Comparison of ENCODE assay signal across 8 mouse cellular contexts in the genomic region with DNA sequence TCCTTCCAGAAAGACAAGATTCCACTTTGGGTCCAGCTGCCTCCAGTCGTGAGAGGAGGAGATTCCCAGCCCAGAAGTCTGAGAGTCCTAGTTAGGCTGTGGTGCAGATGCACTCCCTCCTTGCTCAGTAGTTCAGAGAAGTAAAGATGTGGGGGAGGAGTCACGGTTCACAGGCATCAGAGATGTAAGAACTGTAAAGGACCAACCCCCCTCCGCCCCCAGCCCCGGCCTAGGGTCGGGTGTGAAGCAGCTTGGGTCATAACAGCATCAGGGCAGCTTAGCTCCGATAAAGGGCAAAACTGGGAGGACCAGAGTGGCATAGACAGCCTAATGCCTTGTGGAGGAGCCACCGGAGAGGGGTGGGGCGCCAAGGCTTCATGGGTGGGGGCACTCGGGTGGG. TPM values are rescaled to one million over a fixed set of nuclear protein-coding genes. Genes with fewer than 3 reads are reported as not detected.
DNase-seq lines count a peak whose midpoint lies in the region; ATAC-seq and TF ChIP-seq lines count a peak whose summit lies in the region.

No protein-coding gene starts in this region.

- H3K36me3 ChIP-seq in thymus, adult 2 months (ENCODE audit: control insufficient read depth, insufficient read depth, low read length) = no peaks in the 10 kb centered on the region
- peaks cover 18% of the 10 kb centered on the region for H3K36me3 ChIP-seq in forebrain, embryonic 12.5 days (replicated peaks)
- H3K36me3 ChIP-seq in neural tube, embryonic 12.5 days = peaks cover 9% of the 10 kb centered on the region

- H3K27ac ChIP-seq in thymus, adult 2 months (ENCODE audit: control insufficient read depth, insufficient read depth, low read length) = no peak overlapping the region
- H3K27ac ChIP-seq in forebrain, embryonic 12.5 days = no peak overlapping the region
- no peak overlapping the region for H3K27ac ChIP-seq in neural tube, embryonic 12.5 days

- peak overlapping the region; percentile 63 for H3K4me3 ChIP-seq in thymus, adult 2 months (ENCODE audit: control insufficient read depth, insufficient read depth, low read length)
- H3K4me3 ChIP-seq in forebrain, embryonic 12.5 days (replicated peaks) = peak overlapping the region; percentile 43
- peak overlapping the region; percentile 34 for H3K4me3 ChIP-seq in neural tube, embryonic 12.5 days

- peaks cover 60% of the 10 kb centered on the region for H3K4me1 ChIP-seq in thymus, adult 2 months (replicated peaks; ENCODE audit: control insufficient read depth, insufficient read depth, low read length)
- peaks cover 13% of the 10 kb centered on the region for H3K4me1 ChIP-seq in forebrain, embryonic 12.5 days
- H3K4me1 ChIP-seq in neural tube, embryonic 12.5 days = peaks cover 12% of the 10 kb centered on the region

- peak; percentile 25 for ATAC-seq in forebrain, embryonic 12.5 days (ENCODE audit: low FRiP score)
- ATAC-seq in neural tube, embryonic 12.5 days (ENCODE audit: low FRiP score, low read depth) = peak; percentile 48; the same call in 1 of the 2 replicates
- no peak for ATAC-seq in megakaryocyte progenitor cell, adult 5-6 weeks (replicated peaks; ENCODE audit: poor library complexity)

- 4% methylated on average over 9 of the region's 9 CpGs for WGBS in thymus, adult 2 months
- 10% methylated on average over 9 of the region's 9 CpGs for WGBS in forebrain, embryonic 12.5 days
- WGBS in neural tube, embryonic 12.5 days = 5% methylated on average over 9 of the region's 9 CpGs

- H3K4me2 ChIP-seq in forebrain, embryonic 12.5 days = peak overlapping the region; percentile 59
- H3K4me2 ChIP-seq in neural tube, embryonic 12.5 days (replicated peaks) = peak overlapping the region; percentile 65

- no peak for TF ChIP-seq POLR2A in thymus, adult 2 months (IDR thresholded peaks at IDR 0.05; ENCODE audit: control insufficient read depth, extremely low read depth, insufficient read depth, low read length, poor library complexity)

- peak; percentile 59 for DNase-seq in thymus, adult 2 months
- no peak for DNase-seq in thymus, postnatal 4 days
- DNase-seq in kidney, postnatal 14 days = peak; percentile 35
- no peak for DNase-seq in adrenal gland, adult 8-10 months
- DNase-seq in ovary, postnatal 10 days (ENCODE audit: low spot score) = no peak

- no peaks in the 10 kb centered on the region for H3K9me3 ChIP-seq in forebrain, embryonic 12.5 days
- no peaks in the 10 kb centered on the region for H3K9me3 ChIP-seq in neural tube, embryonic 12.5 days

- peak overlapping the region; percentile 42 for H3K9ac ChIP-seq in forebrain, embryonic 12.5 days
- peak overlapping the region; percentile 56; the same call in 1 of the 2 replicates for H3K9ac ChIP-seq in neural tube, embryonic 12.5 days

- no peaks in the 10 kb centered on the region for H3K27me3 ChIP-seq in thymus, adult 2 months (ENCODE audit: control insufficient read depth, insufficient read depth, low read length)
- peaks cover 39% of the 10 kb centered on the region for H3K27me3 ChIP-seq in forebrain, embryonic 12.5 days
- peaks cover 40% of the 10 kb centered on the region for H3K27me3 ChIP-seq in neural tube, embryonic 12.5 days (replicated peaks)

- TF ChIP-seq CTCF in thymus, adult 2 months (IDR thresholded peaks at IDR 0.05; ENCODE audit: borderline replicate concordance, control insufficient read depth, extremely low read depth, insufficient read depth, low read length, poor library complexity) = no peak

RNA-seq across cellular contexts. Expression of a gene that starts 0.2 kb away (rescaled TPM):
- polyA plus RNA-seq in thymus, adult 2 months (2012; rRNA removed) = 53.4 and 55.4 TPM in 2 replicates
- 3.2 and 3.6 TPM in 2 replicates for polyA plus RNA-seq in forebrain, embryonic 12.5 days (2016; fragmentation: Nextera tagmentation; extraction: Ambion mirVana)
- polyA plus RNA-seq in neural tube, embryonic 12.5 days (2016; fragmentation: Nextera tagmentation; extraction: Ambion mirVana) = 3.5 and 4.1 TPM in 2 replicates
- 1 to 10 TPM; 1.6 to 5.2 (median 2.4) TPM for total RNA-seq in adrenal gland, adult 8-10 months (2022)
- 0.91 and 0.93 TPM in 2 replicates for total RNA-seq in megakaryocyte progenitor cell, adult 5-6 weeks (2015)
- total RNA-seq in megakaryocyte progenitor cell, adult 5-6 weeks (2017) = 0.54 and 0.88 TPM in 2 replicates

Comparison
In these comparisons a context has a peak if more than half of its experiments do, and no peak if none do; other contexts are left out.
1. DNase-seq: peak in thymus, adult 2 months (single experiment) and kidney, postnatal 14 days (single experiment); none in thymus, postnatal 4 days (single experiment), adrenal gland, adult 8-10 months (single experiment) and ovary, postnatal 10 days (single experiment).
2. RNA of a gene that starts 0.2 kb away (polyA plus RNA-seq): 53.4 to 55.4 TPM in thymus, adult 2 months; 3.2 to 3.6 TPM in forebrain, embryonic 12.5 days and 3.5 to 4.1 TPM in neural tube, embryonic 12.5 days; every median in the first group is over 10 times any median in the second.
3. Peak in every context shown above with its lines, with median percentiles within 50 percentile points of each other: H3K4me3 ChIP-seq.